Mouse (Mus musculus) intestine, postnatal 0 days (tissue): ENCODE data around the gene Msl1. TPM values are rescaled to one million over a fixed set of nuclear protein-coding genes. Genes with fewer than 3 reads are reported as not detected.
A peak's percentile ranks its signal among the peaks of the same experiment; 100 is the strongest.

Experiments used
- ATAC-seq: fragments of 200-750 bp; cut with Nextera tagmentation; 2 replicates; pipeline ENCODE4 v1.8.0; 2017; ENCODE audit warnings: mild to moderate bottlenecking, moderate TSS enrichment, moderate library complexity
- H3K27ac ChIP-seq: fragments of 300-500 bp; sonication (generic); 2 replicates; pipeline ENCODE4 v1.5.1; 2014; ENCODE audit warnings: mild to moderate bottlenecking, low read depth, low read length, moderate library complexity
- H3K27me3 ChIP-seq: fragments of 300-500 bp; sonication (generic); replicated peaks from 2 replicates; pipeline ENCODE4 v1.6.1; 2014; ENCODE audit warnings: low read length, mixed read lengths; ENCODE audit not compliant: control insufficient read depth, insufficient read depth
- H3K36me3 ChIP-seq: fragments of 300-500 bp; sonication (generic); 2 replicates; pipeline ENCODE4 v1.6.1; 2014; ENCODE audit warnings: mild to moderate bottlenecking, moderate library complexity; ENCODE audit not compliant: control insufficient read depth, insufficient read depth
- H3K4me1 ChIP-seq: fragments of 300-500 bp; sonication (generic); replicated peaks from 2 replicates; pipeline ENCODE4 v1.6.1; 2014; ENCODE audit warnings: antibody characterized with exemption, low read length, mixed read lengths; ENCODE audit not compliant: control insufficient read depth, insufficient read depth
- H3K4me2 ChIP-seq: fragments of 300-500 bp; sonication (generic); replicated peaks from 2 replicates; pipeline ENCODE4 v1.6.1; 2014; ENCODE audit warnings: low read depth, mild to moderate bottlenecking, moderate library complexity
- H3K4me3 ChIP-seq: fragments of 300-500 bp; sonication (generic); 2 replicates; pipeline ENCODE4 v1.5.1; 2014; ENCODE audit warnings: low read depth, low read length
- H3K9ac ChIP-seq: fragments of 300-500 bp; sonication (generic); 2 replicates; pipeline ENCODE4 v1.6.1; 2014; ENCODE audit warnings: mild to moderate bottlenecking, low read depth, low read length
- H3K9me3 ChIP-seq: fragments of 300-500 bp; sonication (generic); 2 replicates; pipeline ENCODE4 v1.6.1; 2016; ENCODE audit warnings: mixed run types; ENCODE audit not compliant: control insufficient read depth
- CTCF ChIP-seq: sonication (generic); IDR thresholded peaks from 2 replicates; pipeline ENCODE4 v1.5.1; 2016; ENCODE audit warnings: low read depth, mild to moderate bottlenecking, control low read depth, antibody characterized with exemption, moderate library complexity
- WGBS: fragments of 180-500 bp; shearing (Covaris S2); extraction: QIAGEN DNeasy Blood & Tissue Kit; methylation state at CpG from one replicate; pipeline ENCODE4 v1.1.7; 2014; 5-methylcytosine and 5-hydroxymethylcytosine counted together
- polyA plus RNA-seq: library from polyadenylated mRNA; unstranded; fragments of >200 nt; fragmentation: Nextera tagmentation; extraction: Ambion mirVana; gene quantifications from 2 replicates; pipeline ENCODE4 v1.2.1, GENCODE M21; 2015

Msl1 gene
- polyA plus RNA-seq, 1 experiment from 2014 or later, result 12.6 TPM

GRCm38 (mm10) chr11:98774582-98775347 is 20.6 kb upstream of the Msl1 start, which contains the start of gene Nr1d1:
Nr1d1 (minus strand) TSS chr11:98775333.
- Histone ChIP-seq H3K27ac (peak within 1 kb of the TSS; percentile 88), H3K4me2 (peak within 1 kb of the TSS; percentile 80), H3K27me3 (no peaks in the 10 kb centered on the region), H3K9me3 (no peaks in the 10 kb centered on the region), H3K4me3 (peak within 1 kb of the TSS; percentile 43), H3K36me3 (peaks cover 7% of the 10 kb centered on the region; the same call in 1 of the 2 replicates), H3K9ac (peak within 1 kb of the TSS; percentile 70), H3K4me1 (peaks cover 36% of the 10 kb centered on the region)
- ATAC-seq, result no peak
- TF ChIP-seq CTCF, result 0 out of 2 replicates have a peak, but pooled peaks have one; percentile 12
- 1% methylated on average over 22 of the region's 22 CpGs for WGBS

GRCm38 (mm10) chr11:98775348-98776051 is 19.8 kb upstream of the Msl1 start:
- TF ChIP-seq CTCF, result no peak
- Histone ChIP-seq H3K4me1 (peaks cover 36% of the 10 kb centered on the region), H3K27me3 (no peaks in the 10 kb centered on the region), H3K9me3 (no peaks in the 10 kb centered on the region), H3K4me2 (peak overlapping the region; percentile 80), H3K27ac (peak overlapping the region; percentile 88), H3K36me3 (peaks cover 2% of the 10 kb centered on the region; the same call in 1 of the 2 replicates), H3K9ac (0 out of 2 replicates have a peak overlapping the region, but pooled peaks have one; percentile 34), H3K4me3 (peak overlapping the region; percentile 43)
- 1% methylated on average over 15 of the region's 15 CpGs for WGBS
- peak; percentile 69 for ATAC-seq

GRCm38 (mm10) chr11:98776052-98776764 is 19.1 kb upstream of the Msl1 start:
- H3K4me1 ChIP-seq, result peaks cover 36% of the 10 kb centered on the region
- H3K4me2 ChIP-seq, result peak overlapping the region; percentile 80
- 0 out of 2 replicates have a peak overlapping the region, but pooled peaks have one; percentile 34 for H3K9ac ChIP-seq
- no peaks in the 10 kb centered on the region for H3K9me3 ChIP-seq
- H3K27ac ChIP-seq, result peak overlapping the region; percentile 88
- no peaks in the 10 kb centered on the region for H3K36me3 ChIP-seq
- no peak for ATAC-seq
- H3K27me3 ChIP-seq, result no peaks in the 10 kb centered on the region
- 42% methylated on average over 12 of the region's 12 CpGs for WGBS
- no peak overlapping the region for H3K4me3 ChIP-seq
- no peak for TF ChIP-seq CTCF

GRCm38 (mm10) chr11:98776843-98777590 is 18.3 kb upstream of the Msl1 start:
- WGBS, result 14% methylated on average over 9 of the region's 9 CpGs
- no peak for ATAC-seq
- no peak for TF ChIP-seq CTCF
- Histone ChIP-seq H3K27me3 (no peaks in the 10 kb centered on the region), H3K9ac (peak overlapping the region; percentile 26; the same call in 1 of the 2 replicates), H3K4me1 (peaks cover 37% of the 10 kb centered on the region), H3K4me3 (no peak overlapping the region), H3K4me2 (peak overlapping the region; percentile 80; the same call in 1 of the 2 replicates), H3K36me3 (no peaks in the 10 kb centered on the region), H3K27ac (peak overlapping the region; percentile 82), H3K9me3 (no peaks in the 10 kb centered on the region)

GRCm38 (mm10) chr11:98777888-98778287 is 17.4 kb upstream of the Msl1 start:
- H3K9ac ChIP-seq, result no peak overlapping the region
- H3K4me3 ChIP-seq, result no peak overlapping the region
- ATAC-seq, result no peak
- H3K4me1 ChIP-seq, result peaks cover 39% of the 10 kb centered on the region
- H3K9me3 ChIP-seq, result no peaks in the 10 kb centered on the region
- no peak overlapping the region for H3K4me2 ChIP-seq
- no peak for TF ChIP-seq CTCF
- 0 out of 2 replicates have a peak overlapping the region, but pooled peaks have one; percentile 15 for H3K27ac ChIP-seq
- H3K36me3 ChIP-seq, result no peaks in the 10 kb centered on the region
- no peaks in the 10 kb centered on the region for H3K27me3 ChIP-seq
